Mouse (Mus musculus): ENCODE results near the gene Thada.
"Not testable (repeated sequence)": the region's sequence is repeated elsewhere in the genome, so short reads cannot be mapped to it uniquely, and the experiment has no call there.

Thada gene

GRCm38 (mm10) chr17:84260226-84260625 lies 205.8 kb downstream of the Thada start:
- no peak for DNase-seq (ENCODE audit: low spot score in 2 of 2)

DNA sequence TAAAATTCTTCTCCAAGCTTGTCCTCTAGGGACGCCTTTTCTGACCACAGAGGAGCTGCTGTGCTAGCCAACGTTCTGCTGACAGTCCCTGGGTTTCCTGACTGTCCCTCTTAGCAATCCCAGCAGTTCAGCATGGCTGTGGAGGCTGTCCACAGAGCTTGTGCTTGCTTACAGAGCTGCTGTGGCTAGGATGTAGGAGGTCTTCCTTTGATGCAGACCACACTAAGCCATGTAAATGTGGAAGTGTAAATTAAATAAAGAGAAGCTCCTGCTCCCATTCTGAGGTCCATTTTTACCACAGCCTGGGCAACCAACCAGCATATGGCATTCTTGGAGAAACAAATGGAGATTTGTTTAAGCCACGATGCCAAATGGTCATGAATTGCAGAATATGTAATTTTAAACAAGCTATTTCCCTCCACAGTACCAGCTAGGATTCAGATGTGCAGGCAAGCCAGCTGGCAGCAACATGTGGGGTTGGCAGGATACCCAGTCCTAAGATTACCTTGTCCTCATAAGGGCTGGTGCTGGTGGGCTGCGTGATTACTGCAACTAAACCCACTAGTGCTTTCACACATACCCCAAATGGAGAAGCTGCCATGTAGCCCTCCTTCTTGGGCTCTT lies 207.3 kb downstream of the Thada start:
- DNase-seq (ENCODE audit: low spot score in 2 of 2) = no peak

DNA sequence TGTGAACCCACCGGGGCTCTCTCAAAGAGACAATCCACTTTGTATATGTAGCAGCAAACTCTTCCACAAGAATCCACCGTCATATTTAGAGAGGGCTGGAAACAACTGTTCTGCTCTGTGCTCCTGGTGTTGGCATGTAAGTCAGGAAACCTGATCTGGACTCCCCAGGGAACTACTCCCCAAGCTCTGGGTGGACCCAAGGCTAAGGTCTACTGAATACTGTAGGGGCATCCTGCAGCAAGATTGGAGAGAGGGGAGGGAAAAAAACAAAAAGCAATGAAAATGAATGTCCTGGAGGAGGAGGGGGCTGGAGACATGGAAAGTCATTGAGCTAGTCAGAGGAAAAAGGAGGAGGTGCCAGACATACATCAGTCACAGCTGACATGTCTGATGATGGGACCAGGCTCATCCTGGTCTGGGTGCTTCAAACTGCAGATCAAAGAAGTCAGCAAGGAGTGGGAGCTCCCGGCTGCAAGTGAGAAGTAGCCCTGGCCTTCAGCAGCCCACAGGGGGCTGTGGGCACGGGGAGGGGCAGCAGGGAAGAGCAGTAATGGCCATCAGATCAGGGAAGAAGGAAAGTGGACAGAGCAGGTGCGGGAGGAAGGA lies 208.0 kb downstream of the Thada start:
- DNase-seq (ENCODE audit: low spot score in 2 of 2) = no peak

DNA sequence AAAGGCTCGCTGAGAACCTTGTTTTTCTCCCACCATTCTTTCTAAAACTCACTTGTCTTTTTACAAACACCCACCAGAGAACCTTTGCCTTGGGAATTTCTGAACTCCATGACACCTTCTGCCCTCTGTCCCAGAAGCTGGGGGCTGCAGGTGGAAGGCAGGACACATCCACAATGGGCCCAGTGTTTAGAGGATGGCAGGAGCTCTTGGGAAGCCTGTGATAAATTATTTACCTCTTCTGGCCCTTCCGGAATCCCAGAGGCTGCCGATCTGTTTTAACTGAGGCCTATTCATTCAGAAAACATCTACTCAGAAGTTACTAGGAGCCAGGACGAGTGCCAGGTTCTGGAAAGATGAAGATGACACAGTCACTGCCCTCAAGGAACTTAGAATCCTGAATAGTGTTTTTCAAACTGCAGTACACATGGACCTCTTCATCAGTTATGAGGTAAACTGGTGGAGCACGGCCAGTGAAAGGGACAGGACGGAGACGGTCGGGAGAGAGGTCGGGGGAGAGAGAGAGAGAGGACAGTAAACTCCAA lies 209.7 kb downstream of the Thada start:
- DNase-seq (ENCODE audit: low spot score in 2 of 2) = no peak

DNA sequence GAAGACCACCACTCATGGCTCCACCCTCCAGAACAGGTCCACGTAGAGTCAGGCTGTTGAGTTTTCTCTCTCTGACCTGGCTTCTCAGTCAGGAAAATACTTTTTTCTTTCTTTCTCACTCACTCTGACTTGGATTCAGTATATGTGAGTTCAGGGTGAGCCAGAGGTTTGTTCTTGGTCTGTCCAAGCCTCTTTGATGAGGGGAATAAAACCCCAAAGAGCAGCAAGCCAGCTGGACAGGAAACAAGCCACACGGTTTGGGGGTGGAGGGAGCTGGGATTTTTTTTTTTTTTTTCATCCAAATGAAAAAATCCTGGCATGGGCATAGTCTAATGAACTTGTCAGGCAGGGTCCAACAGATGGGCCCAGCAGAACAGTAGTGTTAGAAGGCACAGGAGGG lies 210.2 kb downstream of the Thada start:
- no peak for DNase-seq (ENCODE audit: low spot score in 2 of 2)

GRCm38 (mm10) chr17:84251426-84251825 lies 214.6 kb downstream of the Thada start:
- DNase-seq (ENCODE audit: low spot score in 2 of 2) = no peak

- DNase-seq (ENCODE audit: low spot score in 2 of 2) = no peak
Measured at GRCm38 (mm10) chr17:84244182-84244920, 221.7 kb downstream of the Thada start.

- no peak for DNase-seq (ENCODE audit: low spot score in 2 of 2)
Measured at GRCm38 (mm10) chr17:84243759-84244158, 222.2 kb downstream of the Thada start.

DNA sequence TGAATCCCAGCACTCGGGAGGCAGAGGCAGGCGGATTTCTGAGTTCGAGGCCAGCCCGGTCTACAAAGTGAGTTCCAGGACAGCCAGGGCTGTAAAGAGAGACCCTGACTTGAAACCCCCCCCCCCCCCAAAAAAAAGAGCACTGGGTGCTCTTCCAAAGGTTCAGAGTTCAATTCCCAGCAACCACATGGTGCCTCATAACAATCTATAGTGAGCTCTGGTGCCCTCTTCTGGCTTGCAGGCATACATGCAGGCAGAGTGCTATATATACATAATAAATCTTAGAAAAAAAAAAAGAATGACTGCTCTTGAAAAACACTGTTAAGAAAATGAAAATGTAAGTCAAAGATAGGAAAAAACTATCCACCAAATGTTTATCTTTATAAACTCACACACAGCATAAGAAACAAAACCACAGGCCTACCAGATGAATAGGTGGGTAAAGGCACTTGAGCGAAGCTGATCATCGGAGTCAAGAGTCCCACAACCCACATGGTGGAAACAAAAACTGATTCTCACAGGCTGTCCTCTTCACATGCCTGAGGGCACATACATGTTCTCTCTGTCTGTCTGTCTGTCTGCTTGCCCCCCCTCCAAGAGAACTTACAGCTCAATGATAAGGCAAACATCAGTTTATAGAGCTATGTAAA lies 224.6 kb downstream of the Thada start:
- DNase-seq (ENCODE audit: low spot score in 2 of 2) = no peak

DNA sequence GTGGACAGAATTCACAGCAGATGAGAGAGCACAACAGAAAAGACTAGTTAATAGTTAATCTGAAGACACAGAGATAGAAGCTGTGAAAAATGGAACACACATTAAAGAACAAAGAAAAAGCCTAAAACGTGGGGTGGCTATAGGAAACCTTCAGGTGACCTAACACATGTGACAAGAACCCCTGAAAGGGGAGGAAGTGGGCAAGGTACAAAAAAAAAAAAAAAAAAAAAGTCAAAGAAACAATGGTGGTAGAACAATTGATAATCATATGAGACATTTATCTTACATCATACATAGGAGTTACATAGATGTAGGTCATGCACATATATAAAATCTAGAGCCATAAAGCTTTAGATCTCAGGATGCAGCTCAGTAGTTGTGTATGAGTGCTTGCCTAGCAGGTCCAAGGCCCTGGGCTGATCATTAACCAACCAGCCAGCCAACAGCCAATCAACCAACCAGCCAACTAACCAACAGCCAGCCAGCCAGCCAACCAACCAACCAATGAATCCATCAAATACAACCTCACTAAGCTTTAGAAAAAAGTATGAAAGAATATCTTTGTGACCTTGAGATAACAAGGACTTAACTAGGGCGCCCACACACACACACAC lies 226.2 kb downstream of the Thada start:
- DNase-seq (ENCODE audit: low spot score in 2 of 2) = no peak

DNA sequence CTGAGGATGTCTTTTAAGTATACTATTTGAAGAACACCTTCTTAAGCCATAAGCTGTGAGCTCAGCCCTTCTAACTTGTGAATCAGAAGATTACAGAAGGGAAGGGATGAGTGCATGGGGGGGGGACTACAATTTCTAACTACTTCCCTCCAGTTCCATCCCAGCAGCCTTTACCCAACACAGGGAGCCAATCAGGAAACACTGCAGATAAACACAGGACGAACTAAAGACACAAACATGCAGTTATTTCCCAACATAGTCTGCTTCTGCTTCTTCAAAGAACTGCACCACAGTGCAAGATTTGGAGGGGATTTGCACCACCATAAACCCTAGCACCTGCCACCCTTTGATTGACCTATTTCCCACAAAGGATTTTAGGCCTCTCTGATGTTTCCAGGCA lies 227.8 kb downstream of the Thada start:
- DNase-seq (ENCODE audit: low spot score in 2 of 2) = no peak

DNA sequence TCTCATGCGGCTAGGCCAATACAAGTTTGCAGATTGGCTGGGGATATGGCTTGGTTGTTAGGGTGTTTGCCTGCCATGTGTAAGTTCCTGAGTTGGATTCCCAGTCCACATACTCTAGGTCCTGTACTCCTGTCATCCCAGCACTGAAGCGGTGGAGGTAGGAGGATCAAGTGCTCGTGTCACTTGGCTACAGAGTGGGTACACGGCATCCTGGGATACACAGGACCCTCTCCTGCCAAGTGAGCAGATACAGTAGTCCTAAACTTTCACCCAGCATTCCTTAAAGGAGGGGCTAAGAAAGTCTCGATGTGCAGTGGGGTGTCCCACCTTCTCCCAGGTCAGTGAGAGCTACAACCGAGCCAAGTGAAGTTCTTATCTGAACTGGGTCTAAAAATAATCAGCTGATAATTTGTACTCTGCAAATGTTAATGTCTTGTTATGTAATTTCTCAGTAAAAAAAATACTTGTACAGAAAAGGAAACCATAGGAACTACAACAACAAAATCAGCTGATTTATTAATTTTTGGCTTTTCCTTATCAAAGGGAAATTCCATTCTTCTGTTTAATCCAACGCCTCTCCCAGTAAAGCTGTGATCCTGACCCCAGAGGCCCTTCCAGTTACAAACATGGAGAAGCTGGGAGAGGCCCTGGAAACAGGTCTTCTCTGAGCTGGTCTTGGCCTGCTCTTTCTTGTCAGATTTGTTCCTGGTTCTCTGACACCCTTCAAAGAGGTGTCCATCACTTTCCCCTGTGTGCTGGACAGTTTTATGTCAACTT lies 229.0 kb downstream of the Thada start:
- no peak for DNase-seq (ENCODE audit: low spot score in 2 of 2)

GRCm38 (mm10) chr17:84235399-84235928 lies 230.5 kb downstream of the Thada start:
- DNase-seq (ENCODE audit: low spot score in 2 of 2) = no peak

- DNase-seq (ENCODE audit: low spot score in 2 of 2) = not testable (repeated sequence)
Measured at GRCm38 (mm10) chr17:84234785-84235184, 231.2 kb downstream of the Thada start.

DNA sequence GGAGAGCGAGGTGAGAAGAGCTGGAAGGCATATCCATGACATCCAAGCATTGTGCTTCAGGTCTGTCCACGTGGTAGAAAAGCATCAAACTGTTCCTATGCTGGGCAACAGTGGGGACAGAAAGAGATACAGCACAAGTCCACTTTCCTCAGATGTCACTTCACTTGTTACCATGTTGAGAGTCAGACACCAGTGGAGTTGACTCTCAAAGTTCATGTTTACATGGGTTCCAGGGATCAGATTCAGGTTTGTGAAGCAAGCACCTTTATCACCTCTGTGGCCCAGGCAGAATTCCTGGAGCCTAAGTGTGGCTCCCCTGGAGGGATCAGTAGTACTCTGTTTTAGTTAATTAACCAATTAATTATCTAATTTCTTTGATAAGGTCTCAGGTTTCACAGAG lies 232.2 kb downstream of the Thada start:
- no peak for DNase-seq (ENCODE audit: low spot score in 2 of 2)

GRCm38 (mm10) chr17:84231361-84231760 lies 234.6 kb downstream of the Thada start:
- DNase-seq (ENCODE audit: low spot score in 2 of 2) = no peak

DNA sequence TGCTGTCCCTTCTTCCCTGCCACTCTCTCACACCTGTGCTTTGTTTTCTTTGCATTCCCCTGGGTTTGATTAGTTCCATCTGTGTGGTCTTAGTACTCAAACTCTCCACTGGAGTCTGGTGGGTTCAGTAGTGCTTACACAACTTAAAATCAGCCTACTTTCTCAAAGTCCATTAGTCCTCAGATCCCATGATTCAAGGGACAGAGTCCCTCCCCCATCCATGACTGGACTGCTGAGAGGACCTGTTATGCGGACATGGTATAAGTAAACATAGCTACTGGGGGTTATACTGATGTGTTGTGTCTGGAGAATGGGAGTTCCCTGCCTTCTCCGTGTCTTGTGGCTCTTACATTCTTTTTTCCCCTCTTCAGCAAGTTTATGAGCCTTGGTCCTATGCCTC lies 237.8 kb downstream of the Thada start:
- DNase-seq (ENCODE audit: low spot score in 2 of 2) = no peak

GRCm38 (mm10) chr17:84226681-84227080 lies 239.3 kb downstream of the Thada start:
- DNase-seq (ENCODE audit: low spot score in 2 of 2) = no peak

DNA sequence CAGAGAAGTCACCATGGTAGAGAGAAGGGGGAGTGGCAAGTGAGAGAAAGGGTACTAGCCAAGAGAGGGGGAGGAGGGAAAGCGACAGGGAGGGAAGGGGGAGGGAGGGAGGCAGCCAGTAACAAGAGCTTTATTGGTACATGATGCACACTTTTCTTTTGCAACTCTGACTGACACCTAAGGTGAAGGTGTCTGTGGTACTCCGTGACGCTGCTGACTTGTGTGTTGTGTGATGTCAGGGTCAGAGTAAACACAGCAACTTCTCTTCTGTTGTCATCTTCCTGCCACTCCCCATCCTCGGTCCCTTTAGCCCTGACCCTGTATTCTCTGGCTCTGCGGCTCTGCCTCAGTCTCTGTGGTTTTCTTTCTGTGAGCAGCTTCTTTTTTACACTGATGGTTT lies 239.8 kb downstream of the Thada start:
- DNase-seq (ENCODE audit: low spot score in 2 of 2) = no peak

DNA sequence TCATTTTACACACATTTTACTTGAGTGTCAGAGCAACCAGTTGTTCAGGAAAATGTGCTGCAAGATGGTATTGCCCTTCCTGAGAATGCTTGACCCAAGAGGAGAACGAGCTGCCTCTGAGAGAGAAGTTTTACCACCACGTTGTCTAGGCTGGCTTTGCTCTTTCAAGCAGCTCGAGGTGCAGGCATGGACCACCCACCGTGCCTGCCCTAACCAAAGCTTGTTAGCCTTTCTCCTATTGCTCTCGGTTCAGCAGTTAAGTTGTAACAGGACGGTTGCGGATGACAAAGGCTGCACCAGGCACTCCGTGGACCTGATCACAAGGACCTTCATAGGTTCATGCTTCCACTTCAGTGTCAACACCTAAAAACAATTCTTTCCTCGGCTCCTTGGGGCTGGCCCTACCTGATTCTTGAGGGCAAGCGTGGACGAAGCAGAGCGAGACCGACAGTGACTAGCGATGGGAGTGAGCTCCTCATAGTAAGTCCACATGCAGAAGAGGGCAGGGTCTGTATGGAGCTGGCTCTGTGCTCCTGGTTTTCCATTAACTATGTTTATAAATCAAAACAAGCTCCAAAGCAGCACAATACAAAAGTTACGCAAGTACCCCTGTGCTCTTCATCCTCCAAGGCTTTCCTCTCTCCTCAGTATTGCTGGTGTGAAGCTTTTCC lies 241.7 kb downstream of the Thada start:
- no peak for DNase-seq (ENCODE audit: low spot score in 2 of 2)

All from spleen, postnatal 10 days (tissue).